Mouse (Mus musculus) neural tube, embryonic 13.5 days (tissue): ENCODE results near the gene Tmc6. TPM values are rescaled to one million over a fixed set of nuclear protein-coding genes. Genes with fewer than 3 reads are reported as not detected.
"Not testable (repeated sequence)": the region's sequence is repeated elsewhere in the genome, so short reads cannot be mapped to it uniquely, and the experiment has no call there.

Source experiments
- ATAC-seq: fragments of 200-750 bp; cut with Nextera tagmentation; 2 replicates; pipeline ENCODE4 v1.8.0; 2017; ENCODE audit warnings: low read depth, mild to moderate bottlenecking, moderate TSS enrichment, moderate library complexity
- H3K27ac ChIP-seq: fragments of 300-500 bp; sonication (generic); replicated peaks from 2 replicates; pipeline ENCODE4 v1.5.1; 2015; ENCODE audit warnings: moderate library complexity, mild to moderate bottlenecking, inconsistent platforms
- H3K27me3 ChIP-seq: fragments of 300-500 bp; sonication (generic); 2 replicates; pipeline ENCODE4 v1.6.1; 2015; ENCODE audit warnings: mild to moderate bottlenecking, inconsistent platforms
- H3K36me3 ChIP-seq: fragments of 300-500 bp; sonication (generic); 2 replicates; pipeline ENCODE4 v1.6.1; 2015; ENCODE audit warnings: mild to moderate bottlenecking, inconsistent platforms
- H3K4me1 ChIP-seq: fragments of 300-500 bp; sonication (generic); replicated peaks from 2 replicates; pipeline ENCODE4 v1.6.1; 2015; ENCODE audit warnings: inconsistent platforms
- H3K4me2 ChIP-seq: fragments of 300-500 bp; sonication (generic); 2 replicates; pipeline ENCODE4 v1.6.1; 2015; ENCODE audit warnings: inconsistent platforms, mild to moderate bottlenecking, moderate library complexity
- H3K4me3 ChIP-seq: fragments of 300-500 bp; sonication (generic); 2 replicates; pipeline ENCODE4 v1.5.1; 2015; ENCODE audit warnings: mild to moderate bottlenecking, inconsistent platforms
- H3K9ac ChIP-seq: fragments of 300-500 bp; sonication (generic); 2 replicates; pipeline ENCODE4 v1.6.1; 2015; ENCODE audit warnings: moderate library complexity, mild to moderate bottlenecking, inconsistent platforms
- H3K9me3 ChIP-seq: fragments of 300-500 bp; sonication (generic); 2 replicates; pipeline ENCODE4 v1.6.1; 2016; ENCODE audit warnings: inconsistent platforms
- WGBS: fragments of 180-500 bp; shearing (Covaris S2); methylation state at CpG from one replicate; pipeline ENCODE4 v1.1.7; 2015; 5-methylcytosine and 5-hydroxymethylcytosine counted together
- polyA plus RNA-seq: library from polyadenylated mRNA; unstranded; fragments of >200 nt; fragmentation: Nextera tagmentation; extraction: Ambion mirVana; gene quantifications from 2 replicates; pipeline ENCODE4 v1.2.1, GENCODE M21; 2015

Gene Tmc6
- polyA plus RNA-seq, 1 experiment from 2014 or later: 9.7 TPM

DNA sequence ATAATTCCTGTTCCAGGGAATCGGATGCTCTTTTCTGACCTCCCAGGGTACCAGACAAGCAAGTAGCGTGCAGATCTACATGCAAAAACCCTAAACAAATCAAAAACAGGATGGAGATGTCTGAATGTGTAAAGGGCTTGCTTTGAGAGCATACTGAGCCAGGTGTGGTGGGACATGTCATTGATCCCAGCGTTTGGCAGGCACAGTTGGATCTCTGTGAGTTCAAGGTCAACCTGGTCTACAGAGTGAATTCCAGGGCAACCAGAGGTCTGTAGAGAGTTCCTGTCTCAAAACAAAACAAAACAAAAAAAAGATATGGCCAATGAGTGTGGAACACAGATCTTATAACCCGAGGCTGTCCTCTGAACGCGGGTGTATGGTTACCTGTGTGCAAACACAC lies 41.4 kb upstream of the Tmc6 start:
- H3K4me1 ChIP-seq: peaks cover 63% of the 10 kb centered on the region
- no peak overlapping the region for H3K4me2 ChIP-seq
- no peaks in the 10 kb centered on the region for H3K27me3 ChIP-seq
- no peak for ATAC-seq
- H3K4me3 ChIP-seq: no peak overlapping the region
- no peak overlapping the region for H3K9ac ChIP-seq
- 97% methylated on average over 6 of the region's 6 CpGs for WGBS
- H3K27ac ChIP-seq: no peak overlapping the region
- no peaks in the 10 kb centered on the region for H3K9me3 ChIP-seq
- no peaks in the 10 kb centered on the region for H3K36me3 ChIP-seq

DNA sequence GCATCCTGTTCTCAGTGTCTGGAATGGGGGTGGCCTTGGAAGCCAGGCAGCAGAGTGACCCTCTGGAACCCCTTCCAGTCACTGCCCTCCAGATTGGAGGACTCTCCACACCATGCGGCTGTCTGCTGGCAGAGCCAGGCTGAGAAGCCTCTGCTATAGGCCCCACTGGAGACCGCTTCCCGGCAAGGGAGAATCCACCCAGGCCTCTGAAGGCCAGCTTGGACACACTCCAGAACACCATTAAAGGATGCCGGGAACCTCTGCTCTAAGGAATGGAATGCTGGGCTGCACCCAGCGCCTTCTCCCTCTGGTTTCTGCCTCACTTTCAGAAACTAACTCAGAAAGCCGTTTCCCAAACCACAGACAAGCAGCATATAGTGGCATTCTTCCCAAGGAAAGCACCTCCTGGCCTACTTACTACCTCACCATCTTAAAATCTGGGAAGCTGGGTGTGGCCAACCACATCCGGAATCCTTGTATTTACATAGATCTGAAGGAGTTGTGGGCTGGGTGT lies 40.8 kb upstream of the Tmc6 start:
- Histone ChIP-seq H3K4me3 (no peak overlapping the region), H3K36me3 (no peaks in the 10 kb centered on the region), H3K9me3 (no peaks in the 10 kb centered on the region), H3K9ac (no peak overlapping the region), H3K27ac (peak overlapping the region; percentile 33; the same call in 1 of the 2 replicates), H3K27me3 (no peaks in the 10 kb centered on the region), H3K4me2 (no peak overlapping the region), H3K4me1 (peaks cover 57% of the 10 kb centered on the region)
- ATAC-seq: no peak
- WGBS: 78% methylated on average over 7 of the region's 7 CpGs

DNA sequence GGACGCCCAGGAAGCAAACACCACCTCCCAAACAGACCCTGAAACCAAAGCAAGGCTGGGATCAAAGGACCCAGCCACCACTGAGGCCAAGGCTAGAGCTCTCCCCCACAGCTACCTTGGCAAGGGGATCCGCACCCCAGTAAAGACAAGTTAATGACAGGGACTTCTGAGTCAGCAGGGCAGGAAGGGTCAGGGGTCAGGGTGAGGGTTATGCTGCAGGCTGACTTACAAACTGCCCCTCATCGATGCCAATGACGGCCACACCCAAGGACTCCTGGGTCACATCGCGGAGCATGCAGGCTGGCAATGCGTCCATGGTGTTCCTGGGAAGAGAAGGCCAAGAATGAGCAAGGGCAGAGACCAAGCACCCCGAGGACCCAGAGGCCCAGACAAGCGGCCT lies 39.9 kb upstream of the Tmc6 start:
- Histone ChIP-seq H3K36me3 (no peaks in the 10 kb centered on the region), H3K27me3 (no peaks in the 10 kb centered on the region), H3K27ac (no peak overlapping the region), H3K4me2 (no peak overlapping the region), H3K9me3 (no peaks in the 10 kb centered on the region), H3K9ac (no peak overlapping the region), H3K4me3 (no peak overlapping the region), H3K4me1 (peaks cover 50% of the 10 kb centered on the region)
- ATAC-seq: no peak
- WGBS: 88% methylated on average over 9 of the region's 9 CpGs

DNA sequence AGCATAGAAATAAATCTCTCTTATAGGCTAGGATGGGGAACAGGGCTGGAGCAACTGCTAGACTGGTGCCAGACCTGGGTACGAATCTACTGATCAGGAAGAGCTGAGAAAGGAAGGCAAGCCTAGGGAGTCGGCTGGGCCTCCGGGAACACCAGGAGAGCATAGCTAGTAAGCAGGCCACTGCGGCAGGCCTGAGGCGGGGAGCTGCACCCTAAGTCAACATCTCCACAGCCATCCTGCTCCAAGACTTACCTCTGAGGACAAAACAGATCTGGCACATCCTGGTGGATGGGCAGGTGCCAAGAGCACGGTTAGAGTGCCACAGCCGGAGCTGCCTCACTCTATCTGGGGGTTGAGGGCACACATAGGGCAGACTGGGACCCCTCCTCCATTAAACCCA lies 38.2 kb upstream of the Tmc6 start:
- no peaks in the 10 kb centered on the region for H3K36me3 ChIP-seq
- no peaks in the 10 kb centered on the region for H3K27me3 ChIP-seq
- no peak overlapping the region for H3K4me2 ChIP-seq
- ATAC-seq: no peak
- no peaks in the 10 kb centered on the region for H3K9me3 ChIP-seq
- WGBS: 92% methylated on average over 7 of the region's 7 CpGs
- H3K27ac ChIP-seq: no peak overlapping the region
- no peak overlapping the region for H3K4me3 ChIP-seq
- H3K9ac ChIP-seq: no peak overlapping the region
- H3K4me1 ChIP-seq: peaks cover 34% of the 10 kb centered on the region

DNA sequence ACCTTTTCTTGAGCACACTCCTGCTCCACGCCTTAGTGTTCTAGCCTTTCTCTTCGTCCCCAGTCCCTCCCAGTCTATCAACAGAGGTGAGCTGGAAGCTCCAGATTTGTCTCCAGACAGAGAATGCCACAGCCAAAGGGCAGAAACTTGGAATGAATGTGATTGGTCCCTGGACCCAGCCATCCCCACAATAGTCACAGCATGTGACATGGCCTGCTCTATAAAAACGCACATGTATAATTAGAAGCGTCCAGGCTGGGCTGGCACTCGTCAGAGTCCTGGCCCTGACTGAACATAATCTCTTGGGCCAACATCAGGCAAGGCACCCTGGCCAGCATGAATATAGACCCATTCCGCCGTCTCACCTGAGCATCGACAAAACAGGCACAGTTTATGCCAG lies 37.1 kb upstream of the Tmc6 start:
- 60% methylated on average over 8 of the region's 8 CpGs for WGBS
- Histone ChIP-seq H3K4me2 (no peak overlapping the region), H3K4me1 (peaks cover 25% of the 10 kb centered on the region)

DNA sequence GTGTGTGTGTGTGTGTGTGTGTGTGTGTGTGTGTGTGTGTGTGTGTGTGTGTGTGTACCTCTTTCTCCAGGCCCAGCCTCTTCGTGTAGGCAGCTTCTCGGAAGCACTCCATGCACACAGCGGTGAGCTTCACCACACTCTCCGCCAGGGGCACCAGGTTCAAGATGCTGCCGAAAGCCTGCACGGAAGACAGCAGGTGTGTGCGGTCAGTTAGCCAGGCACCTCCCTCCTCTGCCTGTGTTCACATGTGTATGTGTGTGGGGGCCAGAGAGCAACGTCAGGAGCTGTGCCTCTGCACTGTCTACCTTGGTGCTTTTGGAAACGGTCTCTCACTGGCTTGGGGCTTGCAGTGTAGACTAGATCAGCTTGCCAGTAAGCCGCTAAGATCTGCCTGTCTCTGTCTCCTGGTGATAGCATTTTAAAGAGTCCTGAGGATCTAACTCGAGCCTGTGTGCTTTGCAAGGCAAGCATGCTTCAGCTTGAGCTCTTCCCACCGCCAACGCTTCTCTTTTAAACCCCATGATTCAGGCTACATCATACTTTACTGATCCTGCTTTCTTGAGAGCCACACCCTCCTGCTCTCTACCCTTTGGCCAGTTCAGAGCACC lies 34.5 kb upstream of the Tmc6 start:
- ATAC-seq: no peak
- Histone ChIP-seq H3K36me3 (no peaks in the 10 kb centered on the region), H3K27ac (no peak overlapping the region), H3K9me3 (no peaks in the 10 kb centered on the region), H3K4me2 (no peak overlapping the region), H3K9ac (no peak overlapping the region), H3K27me3 (no peaks in the 10 kb centered on the region), H3K4me3 (no peak overlapping the region), H3K4me1 (peaks cover 8% of the 10 kb centered on the region)
- 88% methylated on average over 13 of the region's 13 CpGs for WGBS

More for the DNA sequence above, 37.1 kb upstream of the Tmc6 start:
- H3K36me3 ChIP-seq: no peaks in the 10 kb centered on the region
- H3K9me3 ChIP-seq: no peaks in the 10 kb centered on the region
- no peak overlapping the region for H3K27ac ChIP-seq
- H3K9ac ChIP-seq: no peak overlapping the region
- H3K27me3 ChIP-seq: no peaks in the 10 kb centered on the region
- H3K4me3 ChIP-seq: no peak overlapping the region
- no peak for ATAC-seq

DNA sequence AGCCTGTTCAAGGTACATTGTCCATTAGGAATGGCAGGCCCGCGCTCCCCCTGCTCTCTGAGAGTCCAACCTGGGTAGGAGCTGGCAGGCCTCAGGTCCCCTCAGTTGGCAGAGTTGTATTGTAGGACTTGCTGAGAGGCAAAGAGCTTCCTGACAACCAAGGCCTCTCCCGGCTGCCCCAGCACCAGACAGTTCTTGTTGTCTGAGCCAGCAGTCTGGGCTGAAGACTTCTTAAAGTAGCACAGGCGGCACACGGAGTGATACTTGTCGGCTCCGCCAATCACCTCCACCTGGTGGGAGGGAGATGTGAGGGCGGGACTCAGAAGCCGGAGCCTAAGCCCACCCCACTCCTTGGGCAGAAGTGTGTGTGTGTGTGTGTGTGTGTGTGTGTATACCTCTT lies 33.9 kb upstream of the Tmc6 start:
- not testable (repeated sequence) for H3K9ac ChIP-seq, H3K4me1 ChIP-seq, H3K9me3 ChIP-seq, H3K36me3 ChIP-seq, H3K27me3 ChIP-seq, H3K4me2 ChIP-seq, H3K4me3 ChIP-seq, H3K27ac ChIP-seq, ATAC-seq
- WGBS: 93% methylated on average over 9 of the region's 9 CpGs

DNA sequence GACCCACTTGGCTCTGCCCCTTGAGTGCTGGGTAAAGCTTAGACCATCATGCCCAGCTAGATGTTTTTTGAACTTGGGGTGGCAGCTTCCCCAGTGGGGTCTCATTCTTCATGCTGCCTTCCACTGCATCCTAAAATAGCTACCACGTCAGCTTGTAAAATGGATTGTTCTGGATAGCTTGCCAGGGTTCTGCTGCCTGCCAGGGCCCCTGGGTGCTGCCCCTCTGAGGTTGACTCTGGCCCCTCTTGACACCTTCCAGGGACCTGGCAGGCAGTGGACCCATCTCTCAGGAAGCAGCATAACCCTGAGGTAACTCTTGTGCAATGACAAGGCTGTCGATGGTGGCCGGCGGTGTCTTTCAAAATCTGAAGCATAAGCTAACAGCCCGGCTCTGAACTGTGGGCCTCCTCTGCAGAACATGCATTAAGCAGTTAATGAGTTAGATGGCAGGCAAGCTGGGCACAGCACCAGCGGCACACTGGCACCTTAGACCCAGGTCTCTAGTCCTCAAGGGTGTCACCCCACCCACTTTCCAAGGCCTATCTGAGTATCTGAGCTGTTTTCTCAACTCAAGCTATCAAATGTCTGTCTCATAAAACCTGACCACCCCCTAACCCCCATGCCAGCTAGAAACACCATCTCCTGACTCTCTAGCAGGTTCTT lies 32.8 kb upstream of the Tmc6 start:
- no peak overlapping the region for H3K27ac ChIP-seq
- ATAC-seq: no peak
- no peak overlapping the region for H3K4me2 ChIP-seq
- no peaks in the 10 kb centered on the region for H3K9me3 ChIP-seq
- peaks cover 20% of the 10 kb centered on the region for H3K4me1 ChIP-seq
- WGBS: 95% methylated on average over 6 of the region's 6 CpGs
- H3K9ac ChIP-seq: no peak overlapping the region
- no peaks in the 10 kb centered on the region for H3K36me3 ChIP-seq
- no peak overlapping the region for H3K4me3 ChIP-seq
- H3K27me3 ChIP-seq: peaks cover 10% of the 10 kb centered on the region

DNA sequence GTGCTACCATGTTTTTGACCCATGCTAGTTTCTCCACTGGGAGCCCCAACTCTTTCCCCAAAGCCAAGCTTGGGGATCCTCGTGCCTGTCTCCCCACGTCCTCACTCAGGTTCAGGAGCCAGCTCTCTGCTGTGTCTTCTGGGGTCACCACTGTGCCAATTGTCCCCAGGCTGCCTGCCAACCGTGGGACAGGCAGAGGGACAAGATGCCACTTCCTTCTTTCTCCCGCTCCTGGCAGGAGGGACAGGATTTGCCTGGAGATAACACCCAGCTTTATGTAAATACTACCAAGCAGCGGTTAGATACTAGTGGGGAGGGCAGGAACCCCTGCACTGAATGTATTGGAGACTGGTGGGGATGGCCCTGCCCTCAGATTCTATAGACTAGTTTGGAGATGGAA lies 31.9 kb upstream of the Tmc6 start:
- Histone ChIP-seq H3K36me3 (no peaks in the 10 kb centered on the region), H3K9me3 (no peaks in the 10 kb centered on the region), H3K4me1 (peaks cover 21% of the 10 kb centered on the region), H3K27me3 (peaks cover 19% of the 10 kb centered on the region), H3K9ac (no peak overlapping the region), H3K4me3 (no peak overlapping the region), H3K4me2 (no peak overlapping the region), H3K27ac (no peak overlapping the region)
- no peak for ATAC-seq
- 80% methylated on average over 5 of the region's 5 CpGs for WGBS

DNA sequence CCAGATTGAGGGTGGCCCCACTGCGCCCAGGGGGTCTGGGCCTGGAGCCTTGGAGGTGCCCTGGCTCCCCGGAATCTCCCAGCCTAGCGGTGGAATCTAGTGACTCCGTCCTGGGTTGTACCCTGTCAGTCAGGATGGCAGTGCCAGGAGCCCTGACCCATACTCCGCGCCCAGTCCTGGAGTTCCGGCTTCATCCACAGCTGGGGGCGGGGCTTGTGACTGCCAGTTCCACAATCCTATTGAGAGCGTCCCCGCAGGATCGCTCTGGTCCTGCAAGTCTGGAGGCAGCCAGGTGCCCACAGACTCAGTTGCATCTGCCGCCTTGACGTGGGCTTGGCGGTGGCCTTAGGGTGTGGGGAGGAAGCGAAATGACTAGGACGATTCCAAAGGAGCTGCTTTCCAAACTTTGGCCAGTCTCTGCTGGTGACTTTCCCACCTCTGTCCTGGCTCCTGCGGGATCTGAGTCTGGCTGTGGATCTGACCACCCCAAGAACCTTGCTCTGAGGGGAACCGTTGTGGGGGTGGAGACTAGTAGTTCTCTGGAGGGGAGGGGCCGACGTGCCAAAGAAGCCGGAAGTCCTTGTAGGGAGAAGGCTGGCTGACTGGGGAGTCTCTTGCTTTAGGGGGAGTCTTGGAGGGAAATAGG lies 28.5 kb upstream of the Tmc6 start:
- H3K9ac ChIP-seq: peak overlapping the region; percentile 71
- peak; percentile 78 for ATAC-seq
- peaks cover 24% of the 10 kb centered on the region for H3K27me3 ChIP-seq
- peaks cover 21% of the 10 kb centered on the region for H3K4me1 ChIP-seq
- WGBS: under 1% methylated on average over 21 of the region's 21 CpGs
- no peak overlapping the region for H3K27ac ChIP-seq
- no peaks in the 10 kb centered on the region for H3K9me3 ChIP-seq
- H3K36me3 ChIP-seq: no peaks in the 10 kb centered on the region
- H3K4me3 ChIP-seq: peak overlapping the region; percentile 60
- H3K4me2 ChIP-seq: peak overlapping the region; percentile 91

DNA sequence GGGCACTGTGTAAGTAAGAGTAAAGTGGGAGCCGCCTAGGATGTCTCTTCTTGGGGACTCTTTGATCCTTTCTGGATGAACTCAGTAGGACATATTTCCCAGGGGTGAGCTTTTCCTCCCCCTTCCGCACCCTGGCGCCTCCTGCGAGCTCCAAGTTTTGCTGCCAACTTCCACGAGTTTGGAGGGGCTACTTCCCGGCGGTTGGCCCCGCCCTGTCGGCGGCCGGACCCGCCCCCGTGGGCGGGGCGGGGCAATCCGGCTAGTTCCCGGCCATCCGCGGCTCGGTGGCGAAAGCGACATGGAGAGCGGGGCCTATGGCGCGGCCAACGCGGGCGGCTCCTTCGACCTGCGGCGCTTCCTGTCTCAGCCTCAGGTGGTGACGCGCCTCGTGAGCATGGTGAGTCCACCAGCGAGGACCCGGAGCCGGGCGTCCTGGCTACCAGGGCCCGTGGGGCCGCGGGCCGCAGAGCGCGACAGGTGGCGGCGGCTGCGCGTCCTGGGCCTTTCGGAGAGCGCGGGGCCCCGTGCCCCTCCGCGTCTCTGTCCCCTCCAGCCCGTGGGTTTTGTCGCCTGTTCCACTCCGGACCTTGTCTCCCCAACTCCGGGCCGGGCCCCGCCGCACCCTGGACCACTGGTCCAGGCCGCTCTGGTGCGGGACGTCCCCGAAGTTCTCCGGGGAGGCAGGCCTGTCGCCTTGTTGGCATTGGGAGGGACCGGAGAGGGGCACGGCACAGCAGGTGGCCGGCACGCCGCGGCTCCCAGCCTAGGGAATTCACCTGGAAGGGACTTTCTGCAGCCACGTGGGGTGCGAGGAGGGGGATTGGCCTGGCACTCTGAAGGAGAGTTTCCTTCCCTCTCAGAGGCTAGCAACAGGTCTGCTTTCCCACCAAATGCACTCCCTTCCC lies 27.7 kb upstream of the Tmc6 start, which contains the start of the genes Gm20708 and Syngr2:
Gene Gm20708, plus strand, starts transcription at position 262 of the 905 bp plus-strand sequence.
Gene Syngr2, plus strand, starts transcription at position 262 of the 905 bp plus-strand sequence.
- Histone ChIP-seq H3K4me2 (peak within 1 kb of the TSS; percentile 91), H3K36me3 (no peaks in the 10 kb centered on the region), H3K27ac (no peak within 1 kb of the TSS), H3K4me3 (peak within 1 kb of the TSS; percentile 60), H3K27me3 (peaks cover 24% of the 10 kb centered on the region), H3K9me3 (no peaks in the 10 kb centered on the region), H3K4me1 (peaks cover 21% of the 10 kb centered on the region), H3K9ac (peak within 1 kb of the TSS; percentile 71)
- WGBS: under 1% methylated on average over 75 of the region's 75 CpGs
- ATAC-seq: peak; percentile 80
